Mouse (Mus musculus) lung, adult 2 months (tissue): Measurements from ENCODE around the gene Saa1.

Experiments
- CTCF ChIP-seq: fragments of 200-500 bp; IDR thresholded peaks from 2 replicates; pipeline ENCODE4 v1.5.1; 2011; ENCODE audit warnings: mild to moderate bottlenecking, low read length, control low read depth; ENCODE audit not compliant: insufficient read depth
- POLR2A ChIP-seq: fragments of 200-500 bp; IDR thresholded peaks from 2 replicates; pipeline ENCODE4 v1.6.1; 2011; ENCODE audit warnings: low read depth, mild to moderate bottlenecking, control low read depth, low read length, borderline replicate concordance; ENCODE audit errors: extremely low read depth

DNA sequence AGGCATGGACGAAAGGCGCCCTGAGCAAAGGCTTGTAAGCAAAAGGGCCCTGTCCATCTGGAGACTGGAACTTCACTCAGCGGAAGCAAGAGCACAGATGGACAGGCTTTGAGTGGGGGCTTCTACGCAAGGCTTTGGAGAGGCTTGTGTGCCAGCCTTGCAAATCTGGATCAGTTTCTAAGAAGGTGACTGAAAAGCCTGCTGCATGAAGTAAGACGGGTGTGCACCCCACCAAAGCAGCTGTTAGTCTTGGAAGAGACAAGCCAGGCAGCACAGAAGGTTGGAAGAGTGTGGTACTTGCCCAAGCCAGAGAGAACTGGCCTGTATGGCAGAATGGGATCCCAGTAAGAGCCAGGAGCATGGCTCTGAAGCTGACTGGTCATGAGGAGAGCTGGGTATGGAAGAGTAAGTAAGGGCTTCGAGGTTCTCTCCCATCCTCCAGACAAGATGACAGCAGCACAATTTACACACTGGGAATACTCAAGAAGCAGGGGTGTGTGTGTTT is 42.2 kb downstream of the Saa1 start:
- TF ChIP-seq CTCF (no peak), POLR2A (no peak)
